Mouse (Mus musculus) small intestine, adult 2 months (tissue): ENCODE data around the gene Gm4869.
A peak's percentile ranks its signal among the peaks of the same experiment; 100 is the strongest.

Experiments used
- CTCF ChIP-seq: fragments of 200-500 bp; IDR thresholded peaks from 2 replicates; pipeline ENCODE4 v1.5.1; 2012; ENCODE audit warnings: low read depth, mild to moderate bottlenecking, control low read depth, inconsistent platforms, low read length, moderate library complexity, mixed read lengths; ENCODE audit not compliant: insufficient replicate concordance, insufficient read length; ENCODE audit errors: extremely low read depth
- POLR2A ChIP-seq: fragments of 200-500 bp; IDR thresholded peaks from 2 replicates; pipeline ENCODE4 v1.6.1; 2012; ENCODE audit warnings: low read depth, mild to moderate bottlenecking, control low read depth, inconsistent platforms, low read length, moderate library complexity

DNA sequence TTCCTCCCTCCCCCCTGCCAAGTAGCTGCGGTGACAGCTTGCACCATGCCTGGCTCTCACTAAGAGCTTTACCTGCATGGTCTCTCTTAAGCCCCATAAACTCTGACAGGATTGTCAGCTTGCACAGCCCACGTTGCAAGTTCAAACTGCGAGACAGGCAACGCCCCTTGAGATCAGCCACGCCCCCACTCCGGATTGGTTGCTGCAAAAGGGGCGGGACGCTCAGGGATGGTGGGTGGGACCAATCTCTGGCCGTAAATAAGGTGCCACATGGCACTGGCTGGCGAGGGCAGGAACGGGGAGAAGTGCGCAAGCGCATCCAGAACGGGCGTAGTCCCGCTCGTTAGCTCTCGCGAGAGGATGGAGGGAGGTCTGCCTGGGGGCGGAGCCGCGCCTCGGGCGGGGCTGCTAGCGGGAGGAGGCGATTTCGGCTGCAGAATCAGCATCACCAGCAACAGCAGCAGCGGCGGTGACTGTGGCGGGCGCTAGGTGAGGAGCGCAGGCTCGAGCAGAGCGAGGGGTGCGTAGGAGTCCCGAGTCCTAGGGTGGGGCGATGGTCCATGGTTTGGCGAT lies 59.8 kb downstream of the Gm4869 start, which contains the start of gene Chst12:
- TF ChIP-seq CTCF (no peak), POLR2A (peak; percentile 84)
